Mouse (Mus musculus): ENCODE measurements around the gene Ncr1. TPM values are rescaled to one million over a fixed set of nuclear protein-coding genes. Genes with fewer than 3 reads are reported as not detected.
"Not testable (repeated sequence)": the region's sequence is repeated elsewhere in the genome, so short reads cannot be mapped to it uniquely, and the experiment has no call there.

The Ncr1 gene
- not detected for total RNA-seq (2021)
- long read RNA-seq, experiment 1: 0 reads
- long read RNA-seq, experiment 2: 0 reads

DNA sequence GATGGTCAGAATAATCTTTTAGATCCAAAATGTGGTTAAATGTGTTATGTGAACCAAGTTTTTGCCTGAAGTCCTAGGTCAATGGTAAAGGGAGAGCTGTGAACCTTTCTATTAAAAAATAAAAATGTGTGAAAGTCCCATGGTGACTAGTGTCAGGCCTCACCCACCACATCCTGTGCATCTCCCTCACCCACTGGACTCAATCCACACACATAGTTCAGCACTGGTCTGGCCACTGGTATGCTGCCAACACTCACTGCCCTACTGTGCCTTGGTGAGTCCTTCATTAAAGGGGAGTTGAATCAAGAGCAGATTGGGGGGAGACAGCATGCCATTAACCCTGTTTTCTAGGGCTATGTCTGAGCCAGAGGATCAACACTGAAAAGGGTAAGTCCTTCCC lies at the start of gene Ncr1:
TSS of gene Ncr1 (plus strand) at position 216 of the 400 bp plus-strand sequence.
- DNase-seq: no peak
- intact Hi-C loops (cut with DNase I; ENCODE audit: low total_unique reads): no loop called here

DNA sequence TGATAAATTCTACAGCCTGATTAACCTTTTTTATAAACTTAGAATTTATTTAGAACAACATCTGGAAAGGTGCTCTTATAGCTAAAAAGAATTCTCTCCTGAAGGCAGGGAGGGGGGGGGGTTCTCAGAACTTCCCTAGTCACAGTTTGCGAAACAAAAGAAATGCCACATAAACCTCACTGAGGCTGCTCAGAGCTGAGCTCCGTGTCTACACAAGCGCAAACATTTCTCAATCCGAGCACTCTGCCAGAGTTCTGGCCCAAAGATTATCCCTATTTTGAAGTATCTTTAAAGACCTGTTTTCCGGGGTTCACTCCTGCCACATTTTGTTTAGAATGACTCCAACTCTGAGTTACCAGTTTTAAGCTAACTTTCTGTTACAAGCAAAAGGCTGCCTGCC lies 44.9 kb upstream of the Ncr1 start:
- no peak for DNase-seq
- intact Hi-C loops (cut with DNase I; ENCODE audit: low total_unique reads): no loop called here

DNA sequence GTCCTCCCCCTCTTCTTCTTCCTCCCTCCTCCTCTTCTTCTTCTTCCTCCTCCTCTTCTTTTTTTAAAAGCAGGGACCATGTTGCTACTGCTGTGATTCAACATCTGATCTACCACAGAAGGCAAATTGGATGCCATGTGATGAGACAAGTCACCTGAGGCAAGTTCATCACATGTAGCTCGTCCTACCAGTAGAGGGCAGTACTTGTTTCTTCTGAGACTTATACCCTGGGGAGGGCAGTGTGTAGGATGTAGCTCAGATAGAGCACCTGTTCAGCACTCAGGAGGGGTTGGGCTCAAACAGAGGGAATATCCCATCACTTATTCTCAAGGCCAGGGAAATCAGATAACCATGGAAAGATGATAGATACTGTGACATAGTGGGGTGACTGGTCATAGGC lies 40.3 kb upstream of the Ncr1 start:
- intact Hi-C loops (cut with DNase I; ENCODE audit: low total_unique reads): no loop called here
- no peak for DNase-seq

DNA sequence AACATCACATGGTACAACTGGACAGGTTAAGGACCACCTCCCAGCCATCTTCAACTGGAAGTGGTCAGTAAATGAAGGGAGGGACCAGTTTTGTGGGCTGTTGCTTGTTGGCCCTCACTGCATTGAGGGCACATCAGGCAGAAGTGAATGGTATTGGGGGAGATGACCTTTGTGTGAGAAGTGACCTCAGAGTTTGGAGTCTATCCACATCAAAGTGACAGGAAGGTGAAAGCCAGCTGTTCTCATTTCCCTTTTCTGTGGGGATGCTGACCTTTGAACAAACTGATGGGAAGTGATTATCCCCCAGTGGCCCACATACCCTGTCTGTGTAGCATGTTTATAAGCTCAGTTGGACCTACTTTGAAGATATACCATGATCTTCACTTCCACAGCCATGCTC lies 37.4 kb upstream of the Ncr1 start:
- intact Hi-C loops (cut with DNase I; ENCODE audit: low total_unique reads): no loop called here
- no peak for DNase-seq

DNA sequence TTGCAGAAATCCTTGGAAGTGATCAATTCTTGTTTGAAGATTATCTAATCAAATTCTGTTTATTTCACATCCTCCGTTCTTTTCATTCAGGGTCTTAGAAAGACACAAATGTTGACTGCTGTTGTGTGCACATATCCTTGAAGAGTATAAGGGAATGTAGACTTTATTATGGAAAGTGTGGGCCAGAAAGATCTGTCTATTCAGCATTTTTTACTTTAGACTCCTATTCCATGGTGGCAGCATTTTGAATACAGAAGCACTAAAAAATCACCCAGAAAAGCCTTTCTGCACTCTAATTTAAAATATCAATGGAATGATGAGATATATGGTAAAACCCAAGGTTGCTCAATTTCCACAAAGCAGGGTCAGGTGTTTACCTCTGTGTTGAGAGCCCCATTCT lies 34.1 kb upstream of the Ncr1 start:
- DNase-seq: no peak
- intact Hi-C loops (cut with DNase I; ENCODE audit: low total_unique reads): no loop called here

DNA sequence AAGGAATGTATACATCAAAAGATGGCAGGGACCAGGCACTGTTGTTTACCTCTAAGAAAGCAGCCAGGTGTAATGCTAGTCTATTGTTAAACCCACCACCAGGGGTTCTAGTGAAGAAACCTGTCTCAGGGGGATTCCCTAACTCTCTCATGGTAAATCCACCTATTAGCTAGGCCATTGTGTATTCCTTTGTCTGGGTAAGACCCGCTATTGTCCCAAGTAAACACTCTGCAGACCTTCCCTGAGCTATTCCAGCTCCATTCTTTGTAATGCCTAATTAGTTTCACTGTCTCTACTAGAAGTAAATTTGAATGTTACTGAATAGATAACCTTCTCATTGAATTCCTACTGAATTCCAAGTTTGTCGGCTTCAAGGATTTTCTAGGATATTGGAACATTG lies 24.4 kb upstream of the Ncr1 start:
- intact Hi-C loops (cut with DNase I; ENCODE audit: low total_unique reads): not testable (repeated sequence)

DNA sequence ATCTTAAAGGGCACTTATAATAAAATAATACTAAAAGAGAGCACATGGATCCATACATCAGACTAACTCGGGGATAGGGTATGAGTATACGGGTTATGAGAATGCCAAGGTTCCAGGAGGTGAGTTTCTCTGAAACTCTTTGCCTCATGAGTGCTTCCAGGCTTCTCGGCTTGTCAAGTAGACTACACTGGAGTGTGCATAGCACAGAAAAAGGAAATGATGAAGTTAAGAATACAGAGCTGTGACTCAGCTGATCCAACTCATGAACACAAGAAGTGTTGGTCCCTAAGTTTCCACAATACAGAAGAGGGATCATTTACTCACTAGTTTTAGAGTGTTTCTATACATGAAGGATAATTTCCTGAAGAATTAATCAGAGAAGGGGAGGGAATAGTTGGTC lies 24.0 kb upstream of the Ncr1 start:
- intact Hi-C loops (cut with DNase I; ENCODE audit: low total_unique reads); DNase-seq: not testable (repeated sequence)

More for the DNA sequence above, 24.4 kb upstream of the Ncr1 start:
- not testable (repeated sequence) for DNase-seq

DNA sequence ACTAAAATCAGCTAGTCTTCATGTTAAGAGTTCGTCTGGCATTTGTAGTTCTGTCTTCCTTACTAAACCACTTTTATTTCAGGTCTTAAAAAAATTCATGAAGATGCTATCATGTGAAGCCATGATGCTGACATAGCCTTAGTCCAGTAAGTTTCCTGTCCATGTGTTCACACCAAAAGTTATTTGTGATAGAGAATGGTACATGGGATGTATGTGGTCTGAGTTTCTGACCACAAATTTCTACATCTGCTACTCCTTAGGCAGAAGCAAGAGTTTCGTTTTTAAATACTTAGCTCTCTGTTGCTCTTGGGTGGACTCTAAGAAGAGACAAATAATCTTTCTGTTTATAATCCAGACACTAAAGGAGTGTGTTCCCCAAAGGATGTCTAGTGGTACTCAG lies 14.2 kb upstream of the Ncr1 start:
- intact Hi-C loops (cut with DNase I; ENCODE audit: low total_unique reads): no loop called here
- no peak for DNase-seq

DNA sequence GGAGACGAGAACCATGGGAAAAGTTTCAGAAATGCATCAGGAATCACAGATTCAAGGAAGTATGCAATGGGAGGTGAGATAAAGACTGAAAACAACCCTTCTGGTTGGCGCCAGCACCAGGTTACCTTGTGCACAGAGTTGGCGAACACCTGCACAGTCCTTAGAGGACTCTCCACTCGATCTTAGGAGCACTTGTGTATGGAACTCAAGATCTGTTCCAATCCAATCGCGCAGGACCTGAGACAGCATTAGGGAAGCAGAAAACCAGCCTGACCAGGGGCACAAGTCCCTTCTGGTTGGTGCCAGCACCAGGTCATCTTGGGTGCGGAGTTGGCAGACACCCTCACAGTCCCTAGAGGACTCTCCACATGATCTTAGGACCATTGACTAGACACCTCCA lies 36.0 kb downstream of the Ncr1 start:
- no peak for DNase-seq
- intact Hi-C loops (cut with DNase I; ENCODE audit: low total_unique reads): no loop called here

Small RNA genes within 50 kb of the gene (microRNA-seq; reads per million reads assigned to microRNA genes)
- gene Gm24752 (0 reads per million in 2 experiments), gene Gm25349 (0 reads per million in 2 experiments)

Other genes starting within 250 kb of the Ncr1 start
- gene Ttyh1, start 218.3 kb upstream of the Ncr1 start, total RNA-seq (2021): 1 to 10 TPM; 2.3 to 5.3 TPM
- gene Leng8, start 200.7 kb upstream of the Ncr1 start, total RNA-seq (2021): 10 to 100 TPM; 26.9 to 33.9 TPM
- gene Leng9, start 187.3 kb upstream of the Ncr1 start, total RNA-seq (2021): 1 to 10 TPM; 2.1 to 2.3 TPM
- 1 to 10 TPM; 6.5 to 6.9 TPM for gene Cdc42ep5, start 172.9 kb upstream of the Ncr1 start, total RNA-seq (2021)
- under 1 TPM in 1 of 2 experiments, not detected in 1; 0.12 TPM for gene Lilra5, start 100.0 kb upstream of the Ncr1 start, total RNA-seq (2021)
- under 1 TPM in 1 of 2 experiments, not detected in 1; 0.14 TPM for gene Gp6, start 60.0 kb downstream of the Ncr1 start, total RNA-seq (2021)
- 10 to 100 TPM; 11.8 to 15.0 TPM for gene Rdh13, start 107.9 kb downstream of the Ncr1 start, total RNA-seq (2021)
- 1 to 10 TPM; 1.6 to 2.2 TPM for gene Eps8l1, start 123.0 kb downstream of the Ncr1 start, total RNA-seq (2021)
- 10 to 100 TPM; 25.3 to 36.8 TPM for gene Ppp1r12c, start 164.0 kb downstream of the Ncr1 start, total RNA-seq (2021)
- 100 to 1,000 TPM; 355 to 658 TPM for gene Tnnt1, start 178.7 kb downstream of the Ncr1 start, total RNA-seq (2021)
- 1 to 10 TPM in 1 of 2 experiments, under 1 TPM in 1; 0.75 to 1.7 TPM for gene Tnni3, start 186.5 kb downstream of the Ncr1 start, total RNA-seq (2021)
- gene Dnaaf3, start 194.7 kb downstream of the Ncr1 start, total RNA-seq (2021): under 1 TPM; 0.08 to 0.20 TPM
- gene Syt5, start 209.8 kb downstream of the Ncr1 start, total RNA-seq (2021): under 1 TPM in 1 of 2 experiments, not detected in 1; 0.13 TPM